Mouse (Mus musculus) bone marrow macrophage, adult 2 months (primary cell): Measurements from ENCODE around the gene Lmna.

Experiments used
- CTCF ChIP-seq: IDR thresholded peaks from 2 replicates; pipeline ENCODE4 v1.5.1; 2012; ENCODE audit warnings: low read depth, mild to moderate bottlenecking, low read length, moderate library complexity
- POLR2A ChIP-seq: IDR thresholded peaks from 2 replicates; pipeline ENCODE4 v1.6.1; 2012; ENCODE audit warnings: mild to moderate bottlenecking, low read depth, low read length, borderline replicate concordance

GRCm38 (mm10) chr3:88476403-88476802 lies 33.4 kb downstream of the Lmna start:
- TF ChIP-seq POLR2A = no peak
- TF ChIP-seq CTCF = peak; percentile 41; the same call in 1 of the 2 replicates
